Mouse (Mus musculus) heart, adult 8-10 months (tissue): Measurements from ENCODE around the gene Ccdc51. TPM values are rescaled to one million over a fixed set of nuclear protein-coding genes. Genes with fewer than 3 reads are reported as not detected.

Source experiments
- DNase-seq: peaks from one replicate; pipeline ENCODE4 v3.0.0; 2022; ENCODE audit warnings: low spot score
- total RNA-seq, 4 experiments: library from RNA; stranded (reverse); gene quantifications; 2 replicates each; pipeline ENCODE4 v1.2.4; 2022

Ccdc51 gene
- total RNA-seq, 4 experiments from 2014 or later, result 10.5 to 13.4 (median 12.7) TPM

DNA sequence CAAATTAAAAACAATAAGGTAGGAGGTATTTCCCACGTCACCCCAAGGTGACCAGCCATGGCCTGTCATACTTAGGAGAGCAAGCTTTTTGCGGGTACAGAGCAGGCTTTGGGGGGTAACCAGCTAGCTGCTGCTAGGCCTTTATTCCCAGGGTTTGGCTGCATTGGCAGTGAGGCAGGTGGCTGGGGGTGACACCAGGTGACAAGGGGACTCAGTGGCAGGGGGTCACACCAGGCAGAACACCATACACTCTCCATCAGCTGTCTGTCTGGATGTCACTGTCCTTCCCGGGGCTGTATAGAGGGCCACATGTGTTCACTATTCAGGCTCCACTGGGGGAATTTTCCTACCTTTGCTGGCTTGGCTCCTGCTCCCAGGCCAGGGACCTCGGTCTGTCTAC lies 25.4 kb upstream of the Ccdc51 start:
- DNase-seq, result no peak

GRCm38 (mm10) chr9:109057543-109057942 lies 24.8 kb upstream of the Ccdc51 start:
- peak; percentile 46 for DNase-seq

GRCm38 (mm10) chr9:109058006-109058765 lies 24.1 kb upstream of the Ccdc51 start:
- DNase-seq, result no peak

DNA sequence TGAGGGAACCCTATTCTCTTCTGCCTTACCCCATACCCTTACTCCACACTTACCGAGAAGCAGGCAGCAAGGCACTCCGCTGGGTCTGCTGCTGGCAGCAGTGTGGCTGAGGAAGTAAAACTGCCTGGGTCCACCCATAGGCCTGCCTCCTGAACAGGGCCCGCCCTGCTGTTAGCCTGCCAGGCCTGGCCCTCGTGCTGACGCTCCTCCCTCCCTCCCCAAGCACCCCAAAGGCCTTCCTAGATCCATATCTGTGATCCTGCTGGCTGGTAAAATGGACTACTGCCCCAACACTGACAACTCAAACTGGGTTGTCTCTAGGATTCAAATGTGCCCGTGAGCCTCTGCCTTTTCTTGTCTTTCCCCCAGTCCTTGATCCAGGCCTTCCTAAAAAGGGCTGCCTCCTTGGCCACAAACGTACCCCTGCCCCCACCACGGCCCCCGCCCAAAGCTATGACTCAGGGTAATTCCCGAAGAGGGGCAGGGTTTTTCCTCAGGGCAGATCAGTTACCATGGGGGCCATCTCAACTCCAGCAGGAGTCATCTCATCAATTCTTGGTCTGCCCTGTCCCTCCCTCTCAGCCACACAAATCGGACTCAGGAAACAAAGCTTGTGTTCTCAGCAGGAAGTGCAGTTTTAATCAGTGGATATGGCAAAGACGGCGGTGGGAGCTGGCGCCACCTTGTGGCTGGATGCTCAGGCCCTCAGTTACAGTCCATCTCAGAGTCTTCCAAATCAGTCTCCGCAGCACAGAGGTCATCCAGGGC lies 23.0 kb upstream of the Ccdc51 start, which contains the start of gene Trex1:
TSS of gene Trex1 (minus strand) at position 599 of the 768 bp plus-strand sequence.
- peak; percentile 92 for DNase-seq

DNA sequence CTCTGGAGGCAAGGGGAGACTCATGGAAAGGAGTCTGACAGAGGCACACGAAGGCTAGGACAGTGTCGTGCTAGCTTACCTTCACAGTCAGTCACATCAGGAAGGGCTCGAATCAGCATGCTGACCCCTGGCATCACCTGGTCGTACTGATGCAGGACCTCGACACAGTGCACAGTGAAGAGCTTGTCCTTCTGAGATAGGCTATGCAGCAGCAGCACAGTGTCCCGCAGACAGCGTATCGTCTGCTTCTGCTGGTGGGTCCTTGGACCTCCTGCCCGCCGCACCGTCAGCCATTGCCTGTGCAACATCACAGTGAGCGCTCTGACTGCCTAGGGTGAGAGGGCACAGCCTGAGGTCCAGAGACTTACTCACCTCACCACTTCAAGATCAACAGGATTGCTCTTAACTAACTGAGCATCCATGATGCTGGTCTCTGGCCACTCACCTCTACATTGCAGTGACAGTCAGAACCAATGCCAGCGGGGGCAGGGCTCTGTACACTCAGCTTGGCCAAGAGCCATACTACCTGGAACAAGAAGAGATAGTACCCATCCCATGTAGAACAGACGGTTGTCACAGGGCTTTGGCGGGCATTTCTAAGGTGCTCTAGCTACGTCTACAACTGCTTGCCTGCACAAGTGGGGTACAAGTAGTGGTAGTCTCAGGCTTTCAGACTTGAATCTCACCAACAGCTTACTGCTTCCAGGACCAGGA lies 22.0 kb upstream of the Ccdc51 start:
- DNase-seq, result no peak

- no peak for DNase-seq
Observed at GRCm38 (mm10) chr9:109060898-109061295, 21.4 kb upstream of the Ccdc51 start.

DNA sequence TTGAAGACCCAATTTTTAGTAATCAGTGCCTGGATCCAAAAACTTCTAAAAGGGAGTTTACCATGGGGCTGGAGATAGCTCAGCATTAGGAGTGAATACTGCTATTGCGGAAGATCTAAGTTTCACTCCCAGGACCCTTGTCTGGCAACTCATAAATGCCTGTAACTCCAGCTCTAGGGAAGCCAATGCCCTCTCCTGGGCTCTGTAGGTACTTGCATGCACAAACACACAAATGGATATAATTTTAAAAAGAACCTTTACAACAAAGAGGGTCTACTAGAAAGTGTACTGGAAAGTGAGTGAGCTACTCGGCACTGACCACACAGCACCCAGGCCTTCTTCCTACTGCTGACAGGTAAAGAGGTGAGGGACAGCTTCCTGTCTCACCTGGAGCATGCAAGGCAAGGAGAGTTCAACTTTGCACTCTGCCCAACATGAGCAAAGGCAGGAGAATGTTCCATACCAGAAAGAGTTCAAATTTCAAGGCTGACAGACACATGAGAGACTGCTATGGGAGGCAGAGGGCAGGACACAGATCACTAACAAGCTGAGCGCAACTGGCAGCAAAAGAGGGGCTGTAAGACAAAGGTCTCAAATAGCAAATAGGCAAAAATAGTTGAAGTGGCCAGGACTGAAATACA lies 14.1 kb upstream of the Ccdc51 start:
- no peak for DNase-seq

DNA sequence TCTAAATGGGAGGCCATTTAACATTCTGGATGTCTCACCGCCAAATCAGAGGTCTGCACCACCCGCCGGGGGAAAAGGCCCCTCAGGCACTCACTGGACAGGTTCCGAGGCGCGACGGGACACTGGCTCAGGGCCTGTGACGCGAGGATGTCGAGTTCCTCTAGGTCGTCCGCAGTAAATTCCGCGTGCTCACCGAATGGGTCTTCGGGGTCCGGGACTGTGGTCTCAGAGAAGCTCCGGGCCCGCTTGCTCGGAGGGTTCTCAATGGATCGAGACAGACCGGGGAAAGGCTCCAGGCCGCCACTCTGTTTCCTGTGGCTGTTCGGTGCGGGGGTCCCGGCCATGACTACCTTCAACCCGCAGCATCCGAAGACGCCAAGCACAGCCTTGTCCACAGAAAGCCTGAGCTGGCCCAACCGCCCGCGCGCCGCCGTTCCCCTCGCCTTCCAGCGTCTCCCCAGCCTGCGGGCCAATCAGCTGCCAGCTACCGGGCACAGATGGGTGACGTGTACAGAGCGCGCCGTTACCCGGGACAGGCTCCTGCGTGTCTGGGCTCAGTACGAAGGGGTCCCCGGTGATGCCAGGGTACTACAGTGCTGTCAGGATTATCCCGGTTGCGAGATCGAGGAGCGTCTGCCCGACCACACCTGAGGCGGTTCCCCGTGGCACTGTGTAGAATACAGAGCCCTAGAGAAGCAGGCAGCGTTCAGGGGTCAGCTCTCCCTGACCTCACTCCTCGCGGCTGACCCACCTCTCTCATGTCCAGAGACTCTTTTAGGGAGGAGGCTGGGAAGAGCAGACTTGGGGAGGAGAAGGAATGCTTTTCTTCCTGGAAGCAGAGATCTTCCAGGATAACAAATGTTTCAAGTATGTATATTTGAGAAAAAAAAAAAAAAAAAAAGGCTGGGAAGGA lies 8.4 kb upstream of the Ccdc51 start, which contains the start of gene Atrip:
TSS of gene Atrip (minus strand) at position 464 of the 913 bp plus-strand sequence.
- peak; percentile 88 for DNase-seq

DNA sequence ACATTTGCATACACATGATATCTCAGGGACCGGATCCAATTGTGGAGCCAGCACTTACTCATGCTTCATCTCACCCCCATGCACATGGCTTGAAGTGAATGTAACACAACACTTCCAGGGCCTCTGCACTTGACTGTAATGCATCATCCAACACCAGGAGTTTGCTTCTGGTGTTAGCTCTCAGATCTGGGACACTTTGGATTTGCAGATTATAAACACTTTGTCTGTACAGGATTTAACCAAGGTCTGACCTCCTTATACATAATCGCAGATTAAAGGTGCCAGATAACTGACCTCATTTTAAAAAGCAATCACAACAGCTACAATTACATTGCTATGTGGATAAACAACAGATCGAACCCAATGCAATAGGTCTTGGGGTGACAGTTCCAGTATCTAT lies 1.8 kb upstream of the Ccdc51 start:
- DNase-seq, result no peak

DNA sequence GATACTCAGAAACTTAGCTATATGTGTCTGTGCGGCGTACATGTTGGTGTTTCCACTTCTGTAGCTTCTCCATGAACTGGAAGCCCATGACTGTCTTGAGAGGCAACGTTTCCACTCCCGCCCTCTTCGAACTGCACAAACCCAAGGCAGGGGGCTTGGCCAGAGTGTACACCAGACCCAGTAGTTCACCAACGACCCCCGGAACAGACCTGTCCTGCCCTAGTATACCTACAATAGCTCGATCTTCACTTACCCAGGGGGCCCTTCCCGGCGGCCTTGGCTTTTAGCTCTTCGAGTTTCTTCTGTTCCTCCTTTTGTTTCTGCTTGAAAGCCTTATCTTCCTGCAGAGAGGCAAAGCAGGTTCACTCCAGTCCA lies 557 bp upstream of the Ccdc51 start:
- DNase-seq, result no peak

GRCm38 (mm10) chr9:109084922-109085321 lies 2.6 kb downstream of the Ccdc51 start:
- no peak for DNase-seq

- peak; percentile 55 for DNase-seq
Observed at GRCm38 (mm10) chr9:109087987-109088386, 5.7 kb downstream of the Ccdc51 start.

- no peak for DNase-seq
Observed at GRCm38 (mm10) chr9:109090446-109090845, 8.2 kb downstream of the Ccdc51 start.

DNA sequence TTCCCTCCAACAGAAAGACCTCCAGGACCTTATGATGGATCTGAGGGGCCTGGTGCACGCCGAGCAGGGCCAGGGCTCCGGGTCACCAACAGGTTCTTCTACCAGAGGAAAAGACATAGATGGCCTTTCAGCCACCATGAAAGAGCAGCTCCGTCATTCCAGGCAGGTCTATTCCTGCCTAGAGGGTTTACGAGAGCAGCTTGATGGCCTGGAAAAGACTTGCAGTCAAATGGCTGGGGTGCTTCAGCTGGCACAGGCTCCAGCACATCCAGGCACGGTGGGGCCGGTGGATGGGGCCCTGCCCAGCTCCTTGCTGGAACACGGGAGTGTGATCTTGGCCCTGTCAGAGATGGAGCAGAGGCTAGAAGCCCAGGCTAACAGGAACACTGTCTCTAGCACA lies 9.5 kb downstream of the Ccdc51 start:
- DNase-seq, result no peak

DNA sequence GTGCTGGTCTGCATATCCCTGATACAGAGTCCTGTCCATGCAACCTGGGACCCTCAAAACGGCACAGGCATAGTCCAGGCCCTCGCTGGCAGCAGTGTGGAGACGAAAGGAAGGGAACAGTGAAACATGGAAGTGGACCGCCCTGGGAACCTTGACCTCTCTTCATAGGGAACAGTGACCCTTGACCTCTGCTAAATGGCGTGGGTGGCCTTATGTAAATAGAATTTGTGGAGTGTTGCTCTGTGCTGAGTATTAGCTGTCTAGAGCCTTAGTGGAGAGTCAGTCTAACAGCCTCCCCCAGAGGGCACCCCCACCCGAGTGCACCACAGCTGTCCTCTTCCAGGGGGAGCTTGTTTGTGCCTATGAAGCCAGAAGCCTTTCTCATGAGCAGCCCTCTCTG lies 10.5 kb downstream of the Ccdc51 start:
- no peak for DNase-seq

DNA sequence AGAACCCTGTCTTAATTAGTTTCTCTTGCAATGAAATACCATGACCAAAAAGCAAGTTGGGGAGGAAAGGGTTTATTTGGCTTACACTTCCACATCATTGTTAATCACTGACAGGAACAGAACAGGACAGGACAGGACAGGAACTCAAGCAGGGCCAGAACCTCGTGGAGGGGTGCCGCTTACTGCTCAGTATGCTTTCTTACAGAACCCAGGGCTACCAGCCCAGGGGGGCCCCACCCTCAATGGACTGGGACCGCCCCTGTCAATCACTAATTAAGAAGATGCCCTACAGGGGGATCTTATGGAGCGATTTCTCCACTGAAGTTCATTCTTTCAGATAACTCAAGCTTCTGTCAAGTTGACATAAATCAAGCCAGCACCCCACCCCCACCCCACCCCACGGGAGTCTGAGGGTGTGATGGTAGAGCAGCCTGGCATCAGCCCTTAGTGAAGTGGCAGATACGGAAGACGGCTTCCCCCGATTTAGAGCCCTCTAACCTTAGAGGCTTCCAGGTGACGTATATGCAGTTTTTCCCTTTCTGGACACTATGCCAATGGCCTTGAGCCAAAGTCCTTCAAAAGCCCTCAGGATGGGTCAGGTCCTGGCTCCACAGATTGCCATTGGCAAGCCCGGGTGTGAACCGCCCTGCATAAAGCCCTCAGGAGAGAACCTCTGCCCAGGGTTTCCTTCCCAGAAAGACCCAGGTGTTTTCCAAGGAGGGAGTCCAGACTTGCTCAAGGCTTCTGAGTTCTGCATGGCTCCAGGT lies 11.7 kb downstream of the Ccdc51 start:
- DNase-seq, result no peak

DNA sequence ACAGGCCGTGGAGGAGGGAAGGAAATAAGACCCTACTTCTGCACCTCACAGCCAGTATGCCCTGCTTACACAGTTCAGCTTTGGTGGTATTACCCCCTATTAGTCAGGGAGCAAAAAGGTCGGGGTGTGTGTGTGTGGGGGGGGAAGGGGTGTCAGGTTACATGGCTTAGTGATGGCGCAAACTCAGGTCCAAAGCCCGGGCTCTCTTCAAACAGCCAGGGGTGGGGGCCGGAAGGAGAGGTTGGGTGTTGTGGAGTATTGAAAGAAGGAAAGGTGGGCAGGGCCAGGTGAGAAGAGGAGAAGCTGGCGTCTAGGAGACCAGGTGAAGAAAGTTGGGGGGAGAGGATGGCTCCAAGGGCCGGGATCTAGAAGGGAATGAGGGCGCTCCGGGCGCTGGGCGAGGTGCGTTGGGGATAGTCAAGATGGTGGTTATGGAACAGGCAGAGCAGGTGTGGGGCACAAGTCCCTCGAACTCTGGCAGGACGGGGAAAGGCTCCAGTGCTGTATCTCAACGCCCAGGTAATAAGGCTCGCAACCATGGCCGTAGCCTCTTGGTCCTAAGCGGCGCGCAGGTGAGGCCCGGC lies 12.4 kb downstream of the Ccdc51 start:
- no peak for DNase-seq

DNA sequence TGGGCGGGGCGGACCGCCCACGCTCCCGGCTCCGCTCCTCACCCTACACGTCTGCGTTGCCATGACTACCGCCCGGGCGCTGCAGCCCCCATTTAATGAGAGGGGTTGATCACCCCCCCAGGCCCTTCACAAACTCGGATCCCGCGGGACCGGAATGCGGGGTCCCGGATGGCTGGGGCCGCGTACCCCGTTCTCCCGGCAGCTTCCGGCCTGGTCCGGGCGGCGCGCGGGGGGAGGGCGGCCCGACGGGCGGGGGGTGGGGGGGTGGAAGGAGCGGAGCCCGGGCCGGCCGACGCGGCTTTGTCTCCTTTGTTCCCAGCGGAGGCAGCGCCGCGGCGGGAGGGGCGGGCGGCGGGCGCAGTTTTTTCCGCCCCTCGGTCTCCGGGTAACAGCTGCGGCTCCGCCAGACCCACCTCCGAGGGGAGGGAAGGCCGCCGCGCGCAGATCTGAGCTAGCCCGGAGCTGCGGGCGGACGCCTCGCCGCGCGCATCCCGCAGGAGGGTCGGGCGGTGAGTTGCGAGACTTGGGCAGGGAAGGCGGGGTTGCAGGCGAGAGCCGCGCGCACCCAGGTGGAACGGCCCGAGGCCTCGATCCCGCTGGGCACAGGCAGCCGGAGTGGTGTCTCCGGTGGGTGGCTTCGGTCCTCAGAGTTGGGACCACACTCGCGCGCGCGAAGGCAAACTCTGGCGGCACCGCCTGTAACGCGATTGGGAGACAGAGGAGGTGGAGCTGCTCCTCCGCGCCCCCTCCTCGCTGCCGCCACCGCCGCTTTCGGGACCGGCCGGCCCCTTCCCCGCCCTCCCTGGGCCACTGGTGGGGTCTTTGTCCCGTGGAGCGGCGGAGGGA lies 13.1 kb downstream of the Ccdc51 start, which contains the start of gene Plxnb1:
TSS of gene Plxnb1 (plus strand) at position 253 of the 846 bp plus-strand sequence.
- DNase-seq, result no peak
